Mouse (Mus musculus) urinary bladder, postnatal 36 days (tissue): ENCODE results near the gene Wdr60.

Source experiments
- DNase-seq, 2 experiments: peaks; one replicate each; pipeline ENCODE4 v3.0.0; 2022; ENCODE audit warnings: low spot score in 2 of 2, mixed read lengths in 1 of 2

The Wdr60 gene

DNA sequence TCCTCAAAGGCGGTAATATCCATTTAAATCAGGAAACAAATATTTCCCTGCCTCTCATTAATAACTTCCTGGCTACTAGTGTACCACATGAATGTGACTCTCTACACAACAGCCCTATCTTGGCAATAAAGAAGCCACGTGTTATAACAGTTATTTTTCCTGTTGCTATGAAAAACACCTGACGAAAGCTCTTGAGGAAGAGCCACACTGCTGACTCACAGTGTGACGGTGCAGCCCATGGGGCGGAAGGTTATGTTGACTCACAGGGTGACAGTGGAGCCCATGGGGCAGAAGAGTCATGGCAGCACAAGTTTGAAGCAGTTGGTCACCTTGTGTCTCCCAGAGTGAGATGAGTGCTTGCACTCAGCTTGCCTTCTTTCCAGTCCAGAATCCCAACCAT is 6.6 kb upstream of the Wdr60 start:
- peak in 1 of 2 experiments; percentile 19 for DNase-seq

DNA sequence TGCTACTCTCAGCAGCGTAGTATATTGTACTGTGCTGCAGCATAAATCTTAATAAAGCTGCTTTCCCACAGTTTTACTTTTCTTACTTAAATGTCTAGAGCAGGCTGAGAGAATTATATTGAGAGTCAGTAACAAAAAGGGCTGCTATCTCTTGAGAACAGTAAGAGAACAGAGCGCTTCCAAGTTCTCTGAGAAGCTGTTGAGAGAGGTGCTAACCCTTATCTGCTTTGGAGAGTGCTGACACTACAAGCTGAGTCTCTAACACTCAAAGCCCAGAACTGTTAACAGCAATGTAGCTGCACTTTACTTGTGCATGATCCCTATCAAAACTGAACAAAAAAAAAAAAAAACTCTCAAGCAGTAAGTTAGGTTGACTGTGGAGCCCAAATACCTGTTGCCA is 2.5 kb upstream of the Wdr60 start:
- no peak for DNase-seq

DNA sequence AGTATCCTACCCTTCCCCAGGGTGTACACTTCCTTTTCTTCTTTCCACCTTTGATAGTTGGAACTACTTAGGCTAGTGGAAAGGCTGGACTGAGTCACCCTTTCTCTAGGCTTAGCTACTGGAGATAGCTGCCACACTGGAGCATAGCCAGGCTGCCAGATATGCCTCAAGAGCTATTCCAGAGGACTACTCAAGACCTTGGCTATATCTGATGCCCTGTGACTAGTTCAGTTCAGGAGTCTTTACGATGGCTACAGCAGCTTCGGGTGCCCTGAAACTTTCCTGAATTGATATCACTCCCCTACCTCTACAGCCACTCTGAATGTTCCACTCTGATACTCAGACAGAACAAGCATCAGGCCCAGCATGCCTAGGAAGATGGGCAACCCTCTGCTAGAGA is 1.9 kb upstream of the Wdr60 start:
- no peak for DNase-seq

DNA sequence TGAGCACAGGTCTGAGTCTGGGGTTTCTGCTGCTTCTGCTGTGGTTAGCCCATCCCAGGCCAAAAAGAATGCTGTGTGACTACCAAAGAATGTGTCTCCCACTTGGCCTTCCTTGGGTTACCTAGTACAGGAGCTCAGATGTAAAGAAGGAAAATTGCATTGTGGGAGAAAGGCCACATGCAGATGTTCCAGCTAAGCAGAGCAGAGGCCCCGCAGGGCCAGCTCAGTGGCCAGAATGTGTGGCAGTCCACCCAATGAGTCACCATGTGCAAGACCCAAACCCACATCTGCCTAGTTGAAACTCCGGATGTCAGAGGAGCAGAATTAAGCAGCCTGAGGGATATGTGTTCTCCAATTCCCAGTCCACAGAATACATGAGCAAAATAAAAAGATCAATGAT is 4.5 kb downstream of the Wdr60 start:
- no peak for DNase-seq

DNA sequence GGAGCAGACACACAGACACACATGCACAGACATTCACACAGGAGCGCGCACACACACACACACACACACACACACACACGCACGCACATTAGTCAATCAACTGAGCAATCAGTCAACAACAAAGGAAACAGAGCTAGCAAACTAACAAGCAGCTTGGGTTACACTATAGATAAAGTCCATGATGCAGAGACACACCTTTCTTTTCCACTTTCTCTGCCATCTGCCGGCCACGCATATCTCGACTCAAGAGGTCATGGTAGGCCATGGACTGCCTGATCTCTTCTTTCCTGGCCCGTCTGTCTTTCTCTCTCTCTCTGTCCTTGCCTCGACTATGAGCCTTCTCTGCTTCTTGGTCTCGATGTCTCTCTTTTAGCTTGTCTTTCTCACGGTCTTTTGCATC is 7.2 kb downstream of the Wdr60 start:
- no peak for DNase-seq

DNA sequence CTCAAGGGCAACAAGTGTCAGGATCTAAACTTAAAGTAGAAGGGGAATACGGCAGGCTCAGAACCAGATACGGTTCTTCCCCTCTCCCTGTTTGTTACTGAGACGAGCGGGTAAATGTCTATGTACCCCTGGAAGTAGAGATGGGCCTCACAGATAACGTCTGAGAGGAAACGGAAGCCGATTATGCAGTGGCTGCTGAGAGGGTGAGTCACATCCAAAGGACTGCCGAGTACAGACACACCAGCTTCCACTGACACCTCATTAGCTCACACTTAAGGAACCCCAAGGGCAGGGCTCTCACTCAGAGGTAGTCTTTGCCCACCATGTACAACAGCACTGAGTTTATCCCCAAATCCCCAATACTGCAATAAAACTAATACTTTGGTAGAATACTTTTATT is 8.2 kb downstream of the Wdr60 start:
- DNase-seq = no peak

DNA sequence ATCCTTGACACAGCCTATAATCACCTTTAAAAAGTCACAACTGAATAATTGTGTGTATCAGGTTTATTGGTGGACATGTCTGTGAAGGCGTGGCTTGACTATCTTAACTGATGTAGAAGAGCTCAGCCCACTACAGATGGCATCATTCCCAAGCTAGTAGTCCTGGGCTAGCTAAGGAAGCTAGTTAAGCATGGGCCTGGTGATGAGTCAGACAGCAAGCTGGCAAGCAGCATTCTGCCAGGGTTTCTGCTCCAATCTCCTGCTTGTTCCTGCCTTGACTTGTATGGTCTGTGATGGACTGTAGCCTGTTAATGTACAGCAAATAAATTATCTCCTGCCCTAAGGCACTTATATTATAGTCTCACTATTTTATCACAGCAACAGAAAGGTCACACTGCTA is 18.2 kb downstream of the Wdr60 start:
- DNase-seq = no peak

DNA sequence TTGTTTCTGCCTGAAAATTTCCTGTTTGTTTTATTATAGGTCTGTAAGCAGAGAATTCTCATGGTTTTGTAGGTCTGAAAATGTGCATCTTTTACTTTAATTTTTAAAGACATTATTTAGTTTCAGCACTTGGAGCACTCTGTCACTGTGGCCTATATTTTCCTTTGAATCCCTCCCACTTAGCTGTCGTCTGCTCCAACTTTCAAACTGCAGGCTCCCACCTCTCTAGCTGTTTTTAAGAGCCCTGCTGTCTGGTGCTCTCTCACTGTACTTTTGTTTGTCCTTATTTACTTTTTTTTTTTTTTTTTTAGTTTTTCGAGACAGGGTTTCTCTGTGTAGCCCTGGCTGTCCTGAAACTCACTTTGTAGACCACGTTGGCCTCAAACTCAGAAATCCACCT is 24.0 kb downstream of the Wdr60 start:
- DNase-seq = no peak

DNA sequence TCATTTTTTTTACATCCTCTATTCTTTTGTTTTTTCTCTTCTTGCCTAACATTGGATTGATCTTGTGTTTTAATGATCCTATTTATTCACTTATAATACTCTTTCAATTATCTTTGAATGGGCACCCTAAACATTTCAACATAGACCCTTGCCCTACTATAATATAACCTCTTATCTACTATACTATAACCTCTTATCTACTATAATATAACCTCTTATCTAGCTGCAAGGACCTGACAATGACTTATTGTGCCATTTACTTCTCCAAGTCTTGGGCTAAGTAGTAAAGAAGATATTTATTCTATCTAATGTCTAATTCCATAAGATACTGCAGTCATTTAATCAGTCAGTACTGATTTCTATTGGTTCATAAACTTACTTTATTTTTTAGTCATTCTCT is 24.5 kb downstream of the Wdr60 start:
- DNase-seq = no peak

DNA sequence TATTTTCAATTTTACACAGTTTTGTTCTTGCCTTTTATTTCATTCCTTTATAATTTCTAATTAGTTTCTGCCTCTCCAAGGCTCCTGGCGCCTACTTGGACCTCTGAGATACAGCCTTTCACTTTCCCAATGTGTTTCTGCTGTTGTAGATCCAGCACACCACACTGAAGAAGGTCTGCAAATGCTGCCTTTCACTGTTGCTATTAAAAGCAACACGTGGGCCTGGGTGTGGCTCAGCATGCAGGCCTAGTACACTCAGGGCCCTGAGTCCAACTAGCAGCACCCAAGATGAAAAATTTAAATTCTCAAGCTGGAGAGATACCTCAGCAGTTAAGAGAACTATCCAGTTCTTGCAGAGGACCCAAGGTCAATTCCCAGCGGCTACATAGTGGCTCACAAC is 26.2 kb downstream of the Wdr60 start:
- no peak for DNase-seq

DNA sequence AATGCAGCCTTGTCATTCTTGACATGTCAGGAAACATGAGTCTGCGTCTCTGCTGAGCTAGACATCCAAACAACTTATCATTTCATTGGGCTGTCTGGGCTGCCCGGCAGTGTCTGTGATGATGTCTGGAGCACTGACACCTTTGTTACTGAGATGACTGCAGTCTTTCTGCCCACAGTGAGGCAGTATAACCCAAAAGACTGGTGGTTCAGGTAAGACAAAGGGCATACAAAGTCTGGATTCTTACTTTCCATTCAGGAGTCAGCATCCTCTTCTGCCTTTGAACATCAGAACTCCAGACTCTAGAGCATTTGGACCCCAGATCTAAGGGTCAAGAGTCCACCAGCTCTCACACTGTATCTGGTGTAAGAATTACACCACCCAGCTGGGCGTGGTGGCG is 27.5 kb downstream of the Wdr60 start:
- no peak for DNase-seq

DNA sequence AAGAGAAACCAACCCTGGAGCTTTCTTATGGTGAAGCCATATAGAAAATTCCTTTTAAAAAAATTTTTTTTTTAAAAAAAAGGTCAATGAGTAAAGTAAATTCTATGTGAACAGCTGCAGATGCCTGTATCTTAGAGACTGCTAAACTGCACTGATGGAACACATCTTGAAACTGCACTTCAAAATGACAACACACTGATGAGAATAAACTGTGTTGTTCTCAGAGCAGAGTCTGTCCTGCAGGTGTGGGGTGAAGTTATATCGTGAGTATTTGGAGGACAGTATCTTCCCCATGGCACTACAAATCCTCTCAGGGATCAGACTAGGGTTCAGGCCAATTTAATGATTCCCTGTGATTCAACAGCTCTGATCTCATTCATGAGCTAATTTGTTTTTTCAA is 30.8 kb downstream of the Wdr60 start:
- no peak for DNase-seq

DNA sequence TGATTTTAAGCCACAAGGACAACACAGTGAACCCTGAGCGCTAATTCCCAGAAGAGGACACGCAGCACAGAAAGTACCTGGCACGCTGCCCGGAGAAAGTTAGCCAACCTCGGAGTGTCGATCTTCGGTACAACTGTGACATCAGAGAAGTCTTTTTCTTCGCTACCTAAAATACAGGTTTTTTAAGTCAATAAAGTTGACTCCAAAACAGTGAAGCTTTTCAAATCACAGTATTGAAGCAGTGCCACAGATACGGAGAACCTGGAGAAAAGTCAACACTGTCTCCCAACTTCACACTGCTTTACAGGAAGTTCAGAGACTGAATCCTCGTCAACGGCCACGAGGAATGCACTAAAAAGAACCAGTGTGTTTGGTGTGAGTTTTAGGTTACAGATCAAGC is 31.2 kb downstream of the Wdr60 start:
- DNase-seq = peak; percentile 56 to 87

DNA sequence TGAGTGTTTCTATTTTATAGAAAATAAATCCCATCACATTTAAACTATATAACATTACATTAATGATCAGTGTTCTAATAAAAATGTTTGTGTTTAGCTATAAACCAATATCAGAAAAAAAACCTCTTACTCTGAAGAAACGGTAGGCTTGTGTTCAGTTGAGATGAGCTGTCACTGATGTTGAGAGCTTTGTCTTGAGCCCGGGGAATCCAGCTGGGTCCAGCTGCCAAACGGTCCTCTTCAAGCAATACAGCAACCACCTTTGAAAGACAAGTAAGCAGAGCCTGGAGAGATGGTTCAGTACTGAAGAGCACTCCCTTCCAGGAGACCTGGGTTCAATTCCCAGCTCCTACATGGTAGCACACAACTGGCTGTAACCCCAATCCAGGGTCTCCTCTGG is 33.4 kb downstream of the Wdr60 start:
- DNase-seq = no peak

DNA sequence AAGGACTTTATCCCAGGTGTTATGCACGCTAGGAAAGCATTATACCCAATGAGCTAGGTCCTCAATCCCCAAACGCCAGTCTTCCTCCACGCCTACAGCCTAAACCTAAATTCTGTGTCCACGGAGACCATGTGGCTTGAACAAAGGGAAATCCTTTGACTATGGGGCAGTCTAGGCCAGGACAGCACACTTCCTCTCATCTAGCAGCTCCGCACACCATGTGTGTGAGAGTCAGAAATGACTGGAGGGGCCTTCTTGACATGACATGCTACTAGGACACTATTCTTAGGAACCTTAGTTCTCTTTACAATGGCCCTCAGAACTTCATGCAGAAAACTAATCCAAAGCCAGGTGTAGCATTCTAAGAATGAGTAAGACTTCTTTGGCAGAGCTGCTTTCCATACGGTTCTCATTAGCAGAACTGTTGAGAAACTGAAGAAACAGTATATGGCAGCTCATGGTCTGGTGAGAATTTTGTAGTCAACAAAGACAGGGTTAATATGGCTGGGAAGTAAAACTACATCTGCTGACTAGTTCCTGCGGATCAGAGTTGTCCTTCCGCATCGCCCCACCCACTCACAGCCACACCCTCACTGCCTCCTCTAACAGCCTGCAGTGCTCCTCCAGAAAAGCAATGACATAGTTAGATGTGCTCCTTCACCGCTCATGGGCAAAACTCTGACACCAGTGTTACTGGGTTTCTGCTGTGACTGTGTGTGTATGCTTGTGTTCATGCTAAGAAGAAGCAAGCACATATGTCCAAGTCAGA is 36.3 kb downstream of the Wdr60 start:
- DNase-seq = no peak

DNA sequence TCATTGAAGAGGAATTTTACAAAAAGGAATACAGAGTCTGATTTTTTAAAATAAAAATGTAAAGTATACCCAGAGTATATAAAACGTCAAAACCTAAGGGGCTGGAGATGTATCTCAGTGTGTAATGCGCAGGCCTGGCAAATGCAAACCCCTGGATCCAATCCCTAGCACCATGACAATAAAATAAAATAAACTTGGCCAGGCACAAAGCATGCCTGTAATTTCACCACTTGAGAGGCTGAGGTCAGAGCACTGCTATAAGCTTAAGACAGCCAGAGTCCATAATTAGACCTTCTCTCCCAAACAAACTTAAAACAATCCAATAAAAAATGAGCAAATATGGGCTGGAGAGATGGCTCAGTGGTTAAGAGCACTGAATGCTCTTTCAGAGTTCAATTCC is 39.7 kb downstream of the Wdr60 start:
- no peak for DNase-seq

DNA sequence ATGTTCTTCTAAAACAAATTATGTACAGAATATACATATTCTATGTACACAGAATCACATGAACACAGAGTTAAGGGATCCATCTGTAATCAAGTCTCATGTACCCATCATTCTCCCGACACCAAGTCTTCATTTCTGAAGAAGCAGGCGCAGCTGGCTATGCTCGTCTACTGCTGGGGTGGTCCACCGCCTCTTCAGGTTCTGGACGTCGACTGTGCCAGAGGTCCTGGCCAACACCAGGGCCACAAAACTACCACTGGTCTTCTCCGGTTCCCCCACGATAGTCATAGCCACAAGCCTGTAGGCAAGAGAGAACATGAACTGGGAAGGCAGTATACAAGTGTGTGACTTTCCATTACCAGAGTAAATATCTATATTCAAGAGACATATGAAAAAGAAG is 55.3 kb downstream of the Wdr60 start:
- no peak for DNase-seq

DNA sequence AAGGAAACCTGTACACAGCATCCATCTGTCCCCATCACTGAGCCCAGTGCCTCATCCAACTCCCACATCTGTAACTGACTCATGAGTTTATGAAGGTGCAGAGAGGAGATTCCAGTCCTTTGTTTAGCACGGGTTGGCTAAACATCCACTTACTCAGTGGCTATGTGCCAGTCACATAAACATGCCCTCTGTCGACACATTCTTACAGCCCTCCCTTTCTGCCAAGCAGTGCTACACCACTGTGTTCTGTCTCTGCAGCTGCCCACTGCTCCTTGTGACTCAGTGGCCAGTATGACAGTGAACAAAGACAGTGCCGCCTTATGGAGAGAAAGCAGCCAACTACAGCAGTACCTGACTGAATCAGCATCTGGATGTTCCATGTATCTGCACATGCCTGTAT is 57.1 kb downstream of the Wdr60 start:
- no peak for DNase-seq

DNA sequence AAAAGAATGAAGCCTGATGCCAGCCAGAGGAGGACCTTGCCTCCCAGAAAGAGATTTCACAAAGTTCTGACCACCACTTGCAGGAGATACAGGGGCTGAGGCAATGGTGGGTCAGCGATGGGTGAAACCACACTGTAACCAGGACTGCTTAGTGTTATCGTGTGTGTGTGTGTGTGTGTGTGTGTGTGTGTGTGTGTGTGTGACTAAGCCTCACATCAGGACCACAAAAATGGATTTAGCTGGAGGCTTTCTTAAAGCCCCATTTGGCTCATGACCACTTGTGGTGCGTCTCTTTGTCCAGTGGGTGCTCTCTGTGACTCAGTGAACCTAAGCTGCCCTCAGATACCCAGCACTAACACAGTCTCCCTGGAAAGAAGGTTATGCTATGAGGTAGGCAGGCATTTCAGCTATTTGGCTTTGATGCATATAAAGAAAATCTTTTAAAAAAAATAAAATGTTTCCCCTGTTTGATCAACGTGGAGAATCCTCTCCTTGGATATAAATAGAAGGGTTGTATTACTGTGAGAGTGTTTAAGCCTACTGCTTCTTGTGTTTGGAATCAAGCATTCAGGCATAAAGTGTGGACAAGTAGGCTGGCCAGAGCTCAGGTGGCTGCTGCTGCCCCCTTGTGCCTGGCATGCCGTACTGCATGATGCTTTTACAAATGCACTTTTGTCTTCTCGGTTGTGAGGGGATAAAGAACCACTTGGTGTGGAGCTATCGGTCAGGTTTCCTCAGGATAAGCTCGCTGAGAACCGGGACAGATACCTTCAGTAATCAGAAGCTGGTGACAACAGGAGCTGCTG is 60.4 kb downstream of the Wdr60 start:
- peak; percentile 12 to 44 for DNase-seq

DNA sequence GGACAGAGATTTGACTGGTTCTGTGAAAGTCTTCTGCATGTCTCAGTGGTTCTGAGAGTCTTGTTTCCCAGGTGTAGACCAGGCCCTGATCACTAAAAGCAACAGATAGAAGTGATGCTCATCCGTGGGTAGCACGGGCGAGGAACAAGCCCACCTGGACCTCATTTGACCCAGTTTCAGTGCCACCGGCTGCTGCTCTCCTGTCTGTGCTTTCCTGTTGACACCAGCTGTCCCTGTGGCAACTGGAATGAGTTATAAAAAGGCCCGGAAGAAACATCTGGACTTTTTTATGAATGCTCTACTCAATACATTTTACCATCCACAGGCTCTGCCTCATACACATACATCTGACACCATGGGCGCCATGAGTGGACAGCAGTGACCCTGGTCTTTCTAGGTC is 64.0 kb downstream of the Wdr60 start:
- no peak for DNase-seq

DNA sequence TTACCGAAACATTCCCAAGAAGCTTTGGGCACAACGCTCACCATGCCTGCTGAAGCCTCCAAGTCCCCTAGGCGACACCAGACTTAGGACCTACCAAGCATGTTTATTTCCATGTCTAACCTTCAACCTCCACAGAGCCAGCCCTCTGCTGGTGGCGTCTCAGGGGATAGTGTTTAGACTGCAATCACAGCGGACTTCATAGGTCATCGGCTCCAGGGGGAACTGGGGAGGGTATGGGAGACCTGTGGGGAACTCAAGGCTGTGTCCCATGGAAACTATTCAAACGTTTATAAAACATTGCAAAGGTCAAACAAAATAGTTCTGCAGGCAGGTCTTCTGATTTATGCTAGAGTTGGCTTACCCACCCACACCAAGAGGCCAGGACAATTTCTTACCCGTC is 66.6 kb downstream of the Wdr60 start:
- no peak for DNase-seq

DNA sequence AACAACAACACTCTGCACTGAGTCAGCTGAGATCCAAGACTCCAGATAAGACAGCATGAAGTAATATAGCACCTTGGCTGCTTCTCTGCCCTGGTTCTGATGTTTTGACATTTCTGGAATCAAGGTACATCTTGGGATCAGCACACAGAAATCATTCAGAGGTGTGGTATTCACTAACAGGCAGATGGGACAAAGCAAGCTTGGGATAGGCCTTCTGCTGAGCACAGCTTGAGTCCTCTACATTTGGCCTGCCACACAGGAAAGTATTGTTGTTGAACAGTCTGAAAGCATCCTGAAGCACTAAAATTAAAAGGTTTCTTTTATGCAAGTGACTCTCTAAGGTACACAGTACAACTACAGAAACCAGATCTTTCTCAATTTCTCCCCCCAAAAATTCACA is 68.2 kb downstream of the Wdr60 start:
- no peak for DNase-seq

DNA sequence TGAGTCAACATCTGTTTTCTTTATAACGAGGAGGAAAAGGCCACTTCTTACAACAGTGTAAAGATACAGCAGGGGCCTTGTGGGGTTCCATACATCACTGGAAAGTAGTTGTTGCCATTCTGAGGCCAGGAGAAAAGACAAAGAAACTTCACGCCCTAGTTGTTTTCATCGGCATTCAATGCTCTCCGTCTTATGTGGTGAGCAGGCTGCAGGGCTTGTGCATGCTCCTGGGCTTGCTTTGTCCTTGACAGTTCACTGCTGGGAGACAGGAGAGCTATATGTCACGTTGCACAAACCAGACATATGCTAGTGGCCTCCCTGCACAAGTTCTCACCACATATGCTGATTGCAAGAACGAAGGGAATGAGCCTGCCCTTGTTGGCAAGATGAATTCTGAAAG is 68.9 kb downstream of the Wdr60 start:
- no peak for DNase-seq
